Mouse (Mus musculus) megakaryocyte, adult 5-6 weeks (primary cell): ENCODE results near the gene Spatc1l. TPM values are rescaled to one million over a fixed set of nuclear protein-coding genes. Genes with fewer than 3 reads are reported as not detected.

Experiments
- ATAC-seq: 2 replicates; pipeline ENCODE4 v1.8.0; 2016; ENCODE audit warnings: mild to moderate bottlenecking, inconsistent platforms; ENCODE audit not compliant: poor library complexity, severe bottlenecking
- total RNA-seq, 2 experiments: library from RNA; stranded (forward) in 1 of 2; stranded (reverse) in 1 of 2; fragments of 153-499, 151-499 nt in 1 of 2; fragments of 221-1000, 200-1000 nt in 1 of 2; gene quantifications; 2 replicates each; pipeline versions ENCODE4 v1.2.3 to v1.2.4; 2015 to 2017

Gene Spatc1l
- total RNA-seq (2015) (not detected in 2 replicates), total RNA-seq (2017) (not detected in 2 replicates)

DNA sequence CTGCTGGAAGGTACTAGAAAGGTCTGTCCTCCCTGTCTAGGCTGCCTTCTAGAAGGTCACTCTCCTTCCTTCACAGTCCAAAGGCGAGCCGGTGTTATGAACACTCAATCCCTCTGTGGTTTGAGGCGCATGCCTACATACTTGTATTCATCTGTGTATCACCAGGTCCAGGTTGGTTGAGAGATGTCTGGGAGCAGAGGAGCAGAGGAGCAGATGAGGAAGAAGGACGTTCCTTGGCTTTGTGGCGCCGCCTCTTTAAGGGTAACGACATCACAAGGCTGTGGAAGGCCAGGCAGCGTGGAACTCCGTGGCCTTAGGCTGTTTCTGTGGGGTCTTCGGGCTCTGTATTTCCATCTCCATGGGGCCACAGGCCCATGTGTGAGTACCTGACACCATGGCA lies at the start of gene Spatc1l:
Gene Spatc1l, plus strand, starts transcription at position 301 of the 400 bp plus-strand sequence.
- no peak for ATAC-seq

DNA sequence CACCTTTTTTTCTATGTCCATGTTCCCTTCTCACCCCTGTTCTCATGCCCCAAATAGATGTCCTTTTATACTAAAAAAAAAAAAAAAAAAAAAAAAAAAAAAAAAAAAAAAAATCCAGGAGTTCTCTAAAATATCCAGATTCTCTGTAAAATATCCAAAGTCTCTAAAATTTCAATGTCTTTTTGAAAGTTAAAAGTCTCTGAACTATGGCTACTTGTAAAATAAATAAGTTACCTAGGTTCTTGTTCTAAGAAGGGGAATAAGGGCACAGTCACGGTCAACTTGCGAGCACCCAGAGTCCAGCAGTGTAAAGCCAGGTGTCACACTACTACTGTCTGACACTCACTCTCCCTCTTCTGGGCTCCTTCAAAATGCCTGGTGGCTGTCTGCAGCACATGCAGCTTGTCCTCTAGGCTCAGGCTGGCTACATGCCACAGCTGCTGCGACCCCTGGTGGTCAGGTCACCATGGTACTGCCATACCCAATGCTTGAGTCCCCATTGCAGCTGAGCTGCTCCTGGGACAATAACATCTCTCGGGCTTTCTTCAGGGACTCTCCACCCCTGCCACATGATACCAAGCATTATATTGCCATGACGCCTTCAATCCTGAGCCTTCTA lies 49.0 kb upstream of the Spatc1l start:
- peak; percentile 98 for ATAC-seq

GRCm38 (mm10) chr10:76530922-76531321 lies 31.1 kb upstream of the Spatc1l start:
- ATAC-seq, result peak; percentile 5; the same call in 1 of the 2 replicates

GRCm38 (mm10) chr10:76531375-76531774 lies 30.7 kb upstream of the Spatc1l start, which contains the start of gene Lss:
Lss (plus strand) TSS chr10:76531588.
- peak; percentile 98 for ATAC-seq

GRCm38 (mm10) chr10:76531828-76532227 lies 30.2 kb upstream of the Spatc1l start:
- no peak for ATAC-seq

DNA sequence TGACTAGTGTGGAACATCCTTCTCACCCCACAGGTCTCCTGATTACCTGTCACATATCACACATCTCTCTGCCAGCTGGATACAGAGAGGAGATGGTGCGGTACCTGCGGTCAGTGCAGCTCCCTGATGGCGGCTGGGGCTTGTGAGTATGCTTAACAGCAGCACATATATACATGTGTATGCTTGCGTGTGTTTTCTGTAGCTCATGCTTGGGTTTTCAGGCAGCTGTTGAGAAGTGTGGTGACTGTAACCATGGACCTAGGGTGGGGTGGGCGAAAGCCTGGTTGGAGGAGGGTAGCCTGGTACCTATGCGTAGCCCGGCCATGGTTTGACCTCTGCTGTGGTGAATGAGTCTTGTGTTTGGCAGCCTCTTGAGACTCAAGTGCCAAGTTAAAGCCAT lies 26.5 kb upstream of the Spatc1l start:
- ATAC-seq, result no peak

- ATAC-seq, result no peak
Measured at GRCm38 (mm10) chr10:76537619-76538018, 24.5 kb upstream of the Spatc1l start.

DNA sequence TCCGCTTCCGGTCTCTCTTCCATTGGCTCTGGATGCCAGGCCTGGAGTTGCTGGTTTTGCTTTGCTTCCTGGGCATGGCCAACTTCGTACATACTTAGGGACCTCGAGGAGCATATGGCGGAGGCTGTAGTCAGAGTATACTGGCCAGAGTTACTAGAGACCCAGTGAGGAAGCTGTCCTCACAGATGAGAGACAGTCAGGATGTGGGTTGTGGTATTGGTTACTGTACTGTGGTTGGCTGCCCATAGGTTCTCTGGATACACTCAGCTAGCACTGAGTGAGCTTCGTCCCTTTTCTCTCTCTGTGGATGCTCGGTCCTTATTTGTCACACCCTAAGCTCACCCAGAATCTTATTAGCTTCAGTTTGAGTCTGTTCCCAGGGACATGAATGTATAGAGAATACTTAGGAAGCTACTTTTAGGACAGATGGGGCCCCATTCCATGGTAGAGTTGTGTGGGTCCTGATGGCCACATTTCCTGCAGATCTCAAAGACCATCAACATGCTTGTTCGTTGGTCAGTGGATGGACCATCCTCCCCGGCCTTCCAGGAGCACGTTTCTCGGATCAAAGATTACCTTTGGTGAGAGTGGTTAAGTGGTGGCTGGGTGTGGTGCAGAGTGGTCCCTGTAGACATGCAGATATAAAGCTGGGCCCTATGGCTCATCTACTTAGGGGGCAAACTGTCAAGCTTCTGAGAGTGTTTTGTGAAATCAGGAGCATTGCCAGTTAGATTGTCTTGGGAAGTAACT lies 20.6 kb upstream of the Spatc1l start:
- ATAC-seq, result peak; percentile 75

DNA sequence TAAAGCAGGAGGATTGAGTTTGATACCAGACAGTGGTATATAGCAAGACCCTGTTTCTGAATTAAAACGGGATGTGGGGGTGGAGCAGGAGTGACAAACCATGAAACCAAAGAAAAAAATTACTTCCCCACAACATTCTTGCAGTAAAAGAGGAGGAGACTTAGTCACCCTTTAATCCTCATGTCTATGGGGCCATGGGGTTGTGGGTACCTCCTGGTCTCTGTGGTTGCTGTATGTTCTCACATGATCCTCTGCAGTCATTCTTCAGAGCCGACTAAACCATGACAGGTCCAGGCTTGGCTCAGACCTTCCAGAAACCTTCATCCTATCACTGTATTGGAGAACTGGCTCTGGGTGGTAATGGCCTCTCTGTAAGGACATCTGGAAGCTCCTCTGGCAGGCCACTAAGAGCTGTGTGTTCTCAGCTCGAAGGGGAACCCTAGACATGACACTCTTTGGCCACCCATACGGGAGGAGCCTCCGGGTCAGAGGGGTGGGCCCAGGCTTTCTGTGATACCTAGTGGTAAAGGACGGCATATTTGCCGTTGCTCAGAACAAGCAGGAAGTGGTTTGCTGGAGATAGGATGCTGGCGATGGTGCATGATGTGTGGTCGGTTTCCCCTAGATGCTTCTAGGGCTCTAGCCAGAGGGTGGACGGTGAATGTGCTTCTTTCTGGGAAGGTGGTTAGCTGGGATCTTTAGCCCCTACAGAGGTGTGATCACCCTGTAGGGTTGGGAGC lies 19.3 kb upstream of the Spatc1l start:
- ATAC-seq, result peak; percentile 68

DNA sequence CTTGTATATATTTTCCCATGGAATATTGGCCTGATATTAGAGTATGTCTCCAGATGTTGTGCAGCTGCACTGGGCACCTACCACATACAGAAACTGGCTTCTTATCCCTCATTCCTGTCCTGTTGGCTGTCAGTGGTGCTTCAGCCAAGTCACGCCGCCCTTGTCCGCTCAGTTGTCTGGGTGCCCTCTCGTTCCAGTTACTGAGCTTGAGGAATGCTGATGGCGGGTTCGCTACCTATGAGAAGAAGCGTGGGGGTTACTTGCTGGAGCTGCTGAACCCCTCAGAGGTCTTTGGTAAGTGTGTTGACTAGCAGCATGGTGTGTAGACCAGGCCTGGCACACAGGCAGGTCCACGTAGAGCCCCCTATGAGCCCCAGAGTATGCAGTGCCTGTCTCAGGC lies 15.5 kb upstream of the Spatc1l start:
- ATAC-seq, result no peak

DNA sequence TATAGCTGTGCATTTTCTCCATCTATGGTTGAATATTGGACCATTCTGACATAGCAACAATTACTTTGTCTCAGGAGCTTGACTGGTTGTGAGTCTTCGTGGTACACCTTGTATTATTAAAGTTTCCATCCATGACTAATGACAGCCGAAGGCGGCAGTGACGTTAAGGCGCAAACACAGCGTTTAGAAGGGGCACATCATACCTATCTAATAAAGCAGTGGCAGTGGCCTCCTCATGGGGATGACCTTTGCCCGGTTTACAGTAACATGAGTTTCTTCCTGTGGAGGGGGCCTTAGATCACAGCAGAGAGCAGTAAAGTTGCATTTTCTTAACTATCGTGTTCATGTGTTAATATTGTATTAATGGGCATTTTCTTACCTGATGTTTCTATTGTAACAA lies 13.9 kb upstream of the Spatc1l start:
- ATAC-seq, result no peak

DNA sequence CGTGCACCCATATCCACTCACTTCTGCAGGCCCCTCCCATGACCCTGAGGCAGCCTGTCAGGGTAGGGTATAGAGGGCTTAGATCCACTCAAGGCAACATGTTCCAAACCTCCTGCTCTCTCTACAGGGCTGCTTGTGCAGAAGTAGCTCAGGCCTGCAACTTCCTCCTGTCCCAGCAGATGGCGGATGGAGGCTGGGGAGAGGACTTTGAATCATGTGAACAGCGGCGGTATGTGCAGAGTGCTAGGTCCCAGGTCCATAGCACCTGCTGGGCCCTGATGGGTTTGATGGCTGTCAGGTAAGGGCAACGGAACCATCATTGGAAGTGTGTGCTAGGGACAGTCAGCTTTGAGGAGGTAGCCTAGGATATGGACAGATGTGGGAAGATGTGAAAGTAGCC lies 11.6 kb upstream of the Spatc1l start:
- no peak for ATAC-seq

- no peak for ATAC-seq
Measured at GRCm38 (mm10) chr10:76551556-76551955, 10.5 kb upstream of the Spatc1l start.

- no peak for ATAC-seq
Measured at GRCm38 (mm10) chr10:76554061-76554460, 8.0 kb upstream of the Spatc1l start.

DNA sequence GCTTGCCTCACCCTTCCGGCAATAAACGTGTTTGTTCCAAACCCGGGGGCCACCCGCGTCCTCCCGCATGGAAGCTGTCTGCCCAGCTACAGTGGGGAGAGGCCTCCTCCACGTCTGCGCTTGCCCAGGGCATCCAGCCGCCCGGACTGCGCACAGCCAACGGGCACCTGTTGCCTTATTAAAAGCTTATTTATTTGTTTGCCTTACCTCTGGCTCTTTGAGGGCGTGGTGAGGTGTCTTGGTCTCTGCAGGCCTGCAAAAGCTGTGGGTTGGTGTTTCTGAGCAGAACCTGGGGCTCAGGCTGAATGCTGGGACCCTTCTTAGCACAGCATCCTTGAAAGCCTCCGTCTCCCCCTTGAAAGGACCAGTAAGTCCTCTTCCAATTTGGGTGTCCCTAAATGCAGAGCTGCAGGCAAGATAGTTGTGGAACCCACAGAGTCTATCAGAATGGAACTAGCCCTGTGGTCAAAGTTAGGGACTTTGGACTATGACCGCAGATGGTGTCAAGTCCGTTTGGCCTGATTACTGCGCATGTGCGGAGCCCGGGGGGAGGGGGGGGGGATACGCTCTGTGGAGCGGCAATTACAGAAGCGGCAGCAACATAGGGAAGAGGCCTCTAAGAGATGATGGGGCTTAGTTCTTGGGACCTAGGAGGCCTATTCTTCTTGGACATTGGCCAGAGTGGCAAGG lies 8.1 kb downstream of the Spatc1l start:
- ATAC-seq, result no peak

DNA sequence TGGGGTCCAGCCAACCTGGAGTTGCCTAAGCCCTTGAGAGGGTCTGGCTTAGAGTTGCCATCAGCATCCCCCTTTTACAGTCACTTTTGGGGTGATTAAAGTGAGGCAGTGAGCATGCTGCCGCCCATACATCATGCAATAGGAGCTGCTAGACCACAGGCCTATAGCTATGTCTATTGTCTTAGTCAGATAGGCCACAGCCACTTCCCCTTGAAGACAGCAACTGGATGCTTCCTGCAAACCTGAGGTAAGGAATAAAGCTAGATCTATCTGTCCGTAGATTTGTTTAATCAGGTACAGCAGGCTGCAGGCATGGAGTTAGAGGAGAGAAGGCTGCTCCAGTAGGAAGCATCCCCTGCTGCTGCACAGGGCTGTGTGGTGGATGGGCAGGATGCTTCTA lies 9.0 kb downstream of the Spatc1l start:
- no peak for ATAC-seq

- no peak for ATAC-seq
Measured at GRCm38 (mm10) chr10:76572151-76572550, 10.1 kb downstream of the Spatc1l start.

DNA sequence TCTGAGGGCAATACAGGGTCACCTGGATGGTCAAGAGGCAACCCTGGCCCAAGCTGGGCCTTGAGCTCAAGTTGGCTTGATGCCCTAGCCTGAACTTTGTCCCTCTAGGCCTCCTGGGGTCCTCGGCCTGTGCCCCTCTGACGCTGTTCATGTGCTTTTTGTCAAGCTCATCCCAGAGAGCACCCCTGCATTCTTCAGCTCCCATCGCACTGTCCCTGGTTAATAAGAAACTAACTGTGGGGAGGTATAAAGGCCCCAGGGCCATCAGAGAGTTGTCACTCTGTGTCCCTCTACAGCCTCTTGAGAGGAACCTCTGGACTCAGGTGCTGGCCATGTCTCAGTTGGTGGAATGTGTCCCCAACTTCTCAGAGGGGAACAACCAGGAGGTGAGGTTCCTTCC lies 13.3 kb downstream of the Spatc1l start, which contains the start of gene Ftcd:
Gene Ftcd, plus strand, starts transcription at position 275 of the 400 bp plus-strand sequence.
- no peak for ATAC-seq

- no peak for ATAC-seq
Measured at GRCm38 (mm10) chr10:76576920-76577319, 14.8 kb downstream of the Spatc1l start.

DNA sequence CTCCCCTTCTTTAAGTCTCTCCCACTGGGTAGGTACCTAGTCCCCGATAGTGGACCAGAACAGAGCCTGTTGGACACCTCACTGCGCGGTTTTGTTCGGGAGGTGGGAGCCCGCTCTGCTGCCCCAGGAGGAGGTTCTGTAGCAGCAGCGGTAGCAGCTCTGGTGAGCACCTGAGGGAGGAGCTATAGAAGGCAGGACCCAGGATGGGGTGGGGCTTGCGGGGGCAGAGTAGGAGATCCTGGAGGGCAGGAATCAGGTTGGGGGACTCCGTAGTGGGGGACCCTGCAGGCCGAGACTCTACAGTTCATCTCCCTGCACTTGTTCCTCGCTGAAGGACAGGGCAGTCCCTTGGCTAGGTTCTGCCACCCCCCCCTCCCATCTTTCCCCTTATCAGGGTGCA lies 22.1 kb downstream of the Spatc1l start:
- ATAC-seq, result no peak

- no peak for ATAC-seq
Measured at GRCm38 (mm10) chr10:76586190-76586589, 24.1 kb downstream of the Spatc1l start.
